Mouse (Mus musculus) cortical plate, adult 2 months (tissue): Measurements from ENCODE around the gene Zranb1.

Experiments used
- CTCF ChIP-seq: fragments of 200-500 bp; IDR thresholded peaks from 2 replicates; pipeline ENCODE4 v1.5.1; 2011; ENCODE audit warnings: mild to moderate bottlenecking, control low read depth, low read length; ENCODE audit not compliant: insufficient read depth; ENCODE audit errors: extremely low read depth
- POLR2A ChIP-seq: fragments of 200-500 bp; IDR thresholded peaks from 2 replicates; pipeline ENCODE4 v1.6.1; 2011; ENCODE audit warnings: mild to moderate bottlenecking, low read length, control low read depth; ENCODE audit not compliant: insufficient read depth; ENCODE audit errors: extremely low read depth

- TF ChIP-seq CTCF: no peak
- TF ChIP-seq POLR2A: no peak
These were observed 42.9 kb upstream of the Zranb1 start for GRCm38 (mm10) chr7:132888052-132888451.
